Mouse (Mus musculus): ENCODE results near the gene Iqschfp. TPM values are rescaled to one million over a fixed set of nuclear protein-coding genes. Genes with fewer than 3 reads are reported as not detected.

The Iqschfp gene
- total RNA-seq, 1 experiment from 2014 or later: not detected

DNA sequence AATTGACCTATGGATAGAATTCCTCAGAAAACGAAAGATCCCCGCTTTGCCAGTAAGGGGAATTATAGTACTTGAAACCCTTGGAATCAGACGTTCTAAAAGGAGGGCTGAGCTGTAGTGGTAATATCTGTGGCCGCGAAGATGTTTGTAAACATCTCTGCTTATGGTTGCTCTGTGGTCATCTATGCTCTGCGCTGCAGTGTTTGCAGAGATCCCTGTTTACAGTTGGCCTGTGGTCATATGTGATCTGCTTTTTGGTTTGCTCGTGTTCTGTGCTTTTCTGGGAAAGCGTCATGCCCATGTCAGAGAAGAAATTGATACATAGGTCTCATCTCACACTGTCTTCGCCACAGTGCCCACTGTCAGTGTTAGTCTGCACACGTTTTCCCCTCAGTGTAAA is 700.5 kb downstream of the Iqschfp start:
- ATAC-seq (replicated peaks; ENCODE audit: insufficient number of reproducible peaks, low FRiP score, low TSS enrichment, poor library complexity, severe bottlenecking): no peak

GRCm38 (mm10) chr3:68593073-68593867 is 701.2 kb downstream of the Iqschfp start:
- no peak for ATAC-seq (replicated peaks; ENCODE audit: insufficient number of reproducible peaks, low FRiP score, low TSS enrichment, poor library complexity, severe bottlenecking)

DNA sequence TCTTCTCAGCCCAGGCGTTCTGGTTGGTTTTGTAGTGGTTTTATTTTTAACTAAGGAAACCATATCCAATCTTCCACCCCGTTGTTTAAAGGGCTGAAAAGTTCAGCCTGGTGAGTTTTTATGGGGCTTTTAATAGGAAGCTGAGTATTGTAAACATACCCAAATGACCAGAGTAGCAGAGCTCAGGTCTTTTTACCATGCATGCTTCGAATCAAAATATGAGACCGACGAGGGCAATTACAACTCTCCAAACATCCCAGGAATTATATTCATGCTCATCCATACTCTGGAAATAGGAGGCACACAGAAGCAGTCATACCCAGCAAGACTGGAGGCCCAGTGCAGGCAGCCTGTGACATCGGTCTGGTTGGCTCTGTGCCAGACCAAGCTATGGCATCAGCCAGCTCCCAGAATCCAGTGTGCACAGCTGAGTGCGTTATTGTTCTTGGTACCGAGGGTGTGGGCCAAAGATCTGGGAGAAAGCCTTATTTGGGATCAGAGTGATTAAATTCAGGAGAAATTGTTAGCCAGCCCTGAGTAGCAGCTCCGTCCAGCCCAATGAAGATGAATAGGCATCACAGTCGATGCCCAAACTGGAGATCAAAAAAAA is 703.4 kb downstream of the Iqschfp start:
- no peak for ATAC-seq (replicated peaks; ENCODE audit: insufficient number of reproducible peaks, low FRiP score, low TSS enrichment, poor library complexity, severe bottlenecking)

- ATAC-seq (replicated peaks; ENCODE audit: insufficient number of reproducible peaks, low FRiP score, low TSS enrichment, poor library complexity, severe bottlenecking): no peak
Measured at GRCm38 (mm10) chr3:68596938-68597337, 704.9 kb downstream of the Iqschfp start.

- no peak for ATAC-seq (replicated peaks; ENCODE audit: insufficient number of reproducible peaks, low FRiP score, low TSS enrichment, poor library complexity, severe bottlenecking)
Measured at GRCm38 (mm10) chr3:68602891-68603290, 710.9 kb downstream of the Iqschfp start.

- ATAC-seq (replicated peaks; ENCODE audit: insufficient number of reproducible peaks, low FRiP score, low TSS enrichment, poor library complexity, severe bottlenecking): no peak
Measured at GRCm38 (mm10) chr3:68604467-68604866, 712.4 kb downstream of the Iqschfp start.

- ATAC-seq (replicated peaks; ENCODE audit: insufficient number of reproducible peaks, low FRiP score, low TSS enrichment, poor library complexity, severe bottlenecking): no peak
Measured at GRCm38 (mm10) chr3:68604962-68605361, 712.9 kb downstream of the Iqschfp start.

DNA sequence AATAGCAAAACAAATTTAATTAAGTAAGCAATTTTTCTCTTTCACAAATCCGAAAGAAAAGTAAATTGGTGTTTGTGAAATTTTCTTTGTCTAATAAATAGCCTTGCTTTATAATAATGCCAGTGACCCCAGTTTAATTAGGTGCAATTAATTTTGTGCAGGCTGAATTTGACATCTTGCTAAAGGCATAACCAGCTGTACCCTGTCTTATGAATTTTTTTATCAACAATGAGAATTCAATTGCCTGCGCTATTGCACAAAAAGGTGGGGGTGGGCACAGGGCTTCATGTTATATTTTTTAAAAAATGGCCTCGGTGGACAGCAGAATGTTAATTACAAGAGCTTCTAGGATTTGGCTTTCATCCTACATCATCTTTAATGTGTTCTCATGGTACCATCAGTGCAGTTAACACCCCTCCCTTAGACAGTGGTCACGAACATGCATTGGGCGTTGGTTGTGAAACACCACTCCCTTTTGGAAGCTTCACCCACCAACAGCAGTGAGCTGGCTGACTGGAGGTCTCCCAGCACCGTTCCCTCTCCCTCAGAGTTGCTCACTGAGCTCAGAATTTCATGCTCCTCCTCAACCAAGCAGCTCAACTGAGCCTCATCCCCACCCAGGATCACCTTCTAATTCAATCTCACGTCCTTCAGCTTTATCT is 714.0 kb downstream of the Iqschfp start:
- ATAC-seq (replicated peaks; ENCODE audit: insufficient number of reproducible peaks, low FRiP score, low TSS enrichment, poor library complexity, severe bottlenecking): no peak

DNA sequence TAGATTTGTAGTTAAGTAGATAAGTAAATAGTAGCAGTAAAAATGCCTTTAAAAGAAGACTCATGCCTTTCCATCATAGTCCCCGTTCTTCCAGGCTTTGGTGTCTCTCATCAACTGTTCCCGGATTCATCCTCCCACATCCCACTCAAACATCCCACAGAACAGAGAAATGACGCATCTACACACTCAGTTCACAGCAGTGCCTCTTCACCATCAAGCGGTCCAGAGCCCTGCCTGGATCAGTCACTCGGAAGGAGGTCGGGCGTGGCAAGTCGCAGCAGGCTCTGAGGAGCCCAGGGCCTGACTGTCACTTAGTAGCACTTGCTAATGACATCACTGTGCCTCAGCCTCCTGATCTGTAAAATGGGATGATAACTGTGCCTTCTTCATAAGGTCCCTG is 714.7 kb downstream of the Iqschfp start:
- ATAC-seq (replicated peaks; ENCODE audit: insufficient number of reproducible peaks, low FRiP score, low TSS enrichment, poor library complexity, severe bottlenecking): no peak

DNA sequence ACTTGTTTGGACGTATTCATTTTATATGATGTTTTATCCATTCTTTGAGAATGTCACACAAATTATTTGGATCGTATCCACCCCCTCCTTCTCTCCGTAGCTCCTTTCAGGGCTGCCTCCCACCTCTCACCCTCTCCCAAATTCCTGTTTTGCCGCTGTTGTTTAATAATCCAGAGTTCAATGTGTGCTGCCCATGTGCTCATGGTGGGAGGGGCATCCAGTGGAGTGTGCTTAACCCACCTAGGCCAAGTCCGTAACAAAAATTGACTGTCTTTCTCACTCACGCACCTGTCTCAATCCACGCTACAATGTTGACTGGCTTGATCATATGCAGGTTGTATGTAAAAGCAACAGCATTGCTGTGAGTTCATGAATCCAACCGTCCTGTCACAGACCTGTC is 715.3 kb downstream of the Iqschfp start:
- no peak for ATAC-seq (replicated peaks; ENCODE audit: insufficient number of reproducible peaks, low FRiP score, low TSS enrichment, poor library complexity, severe bottlenecking)

DNA sequence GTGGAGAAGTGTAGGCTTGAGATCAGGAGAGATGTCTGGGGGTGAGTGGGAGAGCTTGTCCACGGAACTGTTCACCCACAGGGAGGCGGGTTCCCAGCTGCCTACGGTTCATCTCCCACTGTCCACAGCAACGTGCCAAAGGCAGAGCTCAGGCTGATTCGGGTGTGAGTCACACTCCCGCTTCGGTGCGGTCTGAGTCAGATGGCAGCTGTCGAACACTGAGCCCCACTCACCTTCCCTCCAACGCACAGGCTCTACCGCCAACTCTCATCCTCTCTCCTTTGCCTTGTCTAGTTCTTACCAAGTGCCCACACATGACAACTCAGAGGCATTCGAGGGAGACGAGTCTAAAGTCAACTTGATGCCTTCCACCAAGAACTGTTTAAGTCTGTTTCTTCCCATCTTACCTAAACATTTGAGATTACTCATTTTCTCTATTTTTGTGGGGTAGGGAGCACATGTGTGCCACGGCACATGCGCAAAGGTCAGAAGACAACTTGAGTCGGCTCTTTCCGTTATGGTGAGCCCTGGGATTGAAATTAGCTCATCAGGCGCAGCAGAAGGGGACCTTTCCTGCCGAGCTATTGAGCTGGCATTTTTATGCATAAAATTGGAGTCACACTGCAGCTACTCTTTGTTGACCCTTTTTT is 716.9 kb downstream of the Iqschfp start:
- ATAC-seq (replicated peaks; ENCODE audit: insufficient number of reproducible peaks, low FRiP score, low TSS enrichment, poor library complexity, severe bottlenecking): no peak

GRCm38 (mm10) chr3:68610011-68610410 is 718.0 kb downstream of the Iqschfp start:
- no peak for ATAC-seq (replicated peaks; ENCODE audit: insufficient number of reproducible peaks, low FRiP score, low TSS enrichment, poor library complexity, severe bottlenecking)

- ATAC-seq (replicated peaks; ENCODE audit: insufficient number of reproducible peaks, low FRiP score, low TSS enrichment, poor library complexity, severe bottlenecking): no peak
Measured at GRCm38 (mm10) chr3:68610598-68611261, 718.7 kb downstream of the Iqschfp start.

GRCm38 (mm10) chr3:68615042-68615810 is 723.2 kb downstream of the Iqschfp start:
- ATAC-seq (replicated peaks; ENCODE audit: insufficient number of reproducible peaks, low FRiP score, low TSS enrichment, poor library complexity, severe bottlenecking): peak; percentile 48

- ATAC-seq (replicated peaks; ENCODE audit: insufficient number of reproducible peaks, low FRiP score, low TSS enrichment, poor library complexity, severe bottlenecking): no peak
Measured at GRCm38 (mm10) chr3:68616363-68616762, 724.3 kb downstream of the Iqschfp start.

GRCm38 (mm10) chr3:68617708-68618107 is 725.7 kb downstream of the Iqschfp start:
- no peak for ATAC-seq (replicated peaks; ENCODE audit: insufficient number of reproducible peaks, low FRiP score, low TSS enrichment, poor library complexity, severe bottlenecking)

DNA sequence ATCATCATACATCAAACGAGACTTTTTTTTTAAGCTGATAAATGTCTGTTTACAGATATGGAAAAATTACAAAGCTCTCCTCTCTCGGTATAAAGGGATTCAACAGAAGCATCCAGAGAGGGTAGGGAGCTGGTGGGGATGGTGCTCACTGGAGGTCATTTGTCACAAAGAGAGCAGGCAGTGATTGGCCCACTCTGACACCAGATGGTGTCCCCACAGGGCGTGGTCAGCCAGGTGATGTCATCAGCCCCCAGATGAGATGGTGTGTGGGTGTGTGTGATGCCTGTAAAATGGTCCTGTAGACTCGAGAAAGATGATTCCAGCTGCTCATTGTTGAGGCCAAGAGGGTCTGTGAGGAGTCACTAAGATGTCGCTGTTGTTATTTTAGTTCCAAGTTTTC is 727.1 kb downstream of the Iqschfp start:
- no peak for ATAC-seq (replicated peaks; ENCODE audit: insufficient number of reproducible peaks, low FRiP score, low TSS enrichment, poor library complexity, severe bottlenecking)

- no peak for ATAC-seq (replicated peaks; ENCODE audit: insufficient number of reproducible peaks, low FRiP score, low TSS enrichment, poor library complexity, severe bottlenecking)
Measured at GRCm38 (mm10) chr3:68621971-68622370, 729.9 kb downstream of the Iqschfp start.

All from monocyte, adult 5-6 weeks (primary cell).